Mouse (Mus musculus) G1E (cell line): ENCODE data around the gene Cobll1. TPM values are rescaled to one million over a fixed set of nuclear protein-coding genes. Genes with fewer than 3 reads are reported as not detected.

Experiments
- ATAC-seq: 2 replicates; pipeline ENCODE4 v1.8.0; 2016; ENCODE audit warnings: mild to moderate bottlenecking; ENCODE audit not compliant: insufficient number of reproducible peaks, poor library complexity, low FRiP score, severe bottlenecking; ENCODE audit errors: extremely low read depth
- DNase-seq: peaks from one replicate; pipeline ENCODE4 v3.0.0; 2012; ENCODE audit warnings: low spot score
- H3K27me3 ChIP-seq: 2 replicates; pipeline ENCODE4 v1.6.1; 2012; ENCODE audit warnings: mild to moderate bottlenecking, low read length, inconsistent platforms; ENCODE audit not compliant: insufficient read depth
- H3K36me3 ChIP-seq: replicated peaks from 2 replicates; pipeline ENCODE3; 2012; ENCODE audit warnings: mild to moderate bottlenecking, inconsistent platforms
- H3K4me1 ChIP-seq: 2 replicates; pipeline ENCODE4 v1.6.1; 2012; ENCODE audit warnings: low read depth, low read length, inconsistent platforms, mixed read lengths; ENCODE audit not compliant: insufficient read depth
- H3K4me3 ChIP-seq: 2 replicates; pipeline ENCODE4 v1.5.1; 2012; ENCODE audit warnings: low read depth, mild to moderate bottlenecking, inconsistent platforms, low read length, moderate library complexity, mixed read lengths
- H3K9me3 ChIP-seq: replicated peaks from 2 replicates; pipeline ENCODE4 v1.6.1; 2012; ENCODE audit warnings: inconsistent platforms
- CTCF ChIP-seq: IDR thresholded peaks from 2 replicates; pipeline ENCODE4 v1.5.1; 2012; ENCODE audit warnings: low read depth, low read length, inconsistent platforms, mixed read lengths
- GATA1 ChIP-seq: IDR thresholded peaks from 2 replicates; pipeline ENCODE4 v1.6.1; 2012; ENCODE audit warnings: borderline replicate concordance, low read length, inconsistent platforms, mixed read lengths
- GATA2 ChIP-seq: IDR thresholded peaks from 2 replicates; pipeline ENCODE4 v1.6.1; 2012; ENCODE audit warnings: low read depth, low read length, inconsistent platforms, borderline replicate concordance
- POLR2AphosphoS5 ChIP-seq: IDR thresholded peaks from 2 replicates; pipeline ENCODE4 v1.6.1; 2012; ENCODE audit warnings: low read depth, low read length, inconsistent platforms; ENCODE audit not compliant: insufficient replicate concordance
- TAL1 ChIP-seq: conservative IDR thresholded peaks from 2 replicates; pipeline ENCODE4 v1.6.1; 2012; ENCODE audit warnings: low read depth, low read length, inconsistent platforms, mixed read lengths
- polyA plus RNA-seq: library from polyadenylated mRNA; stranded (reverse); fragments of >175 nt; gene quantifications from 2 replicates; pipeline ENCODE4 v1.2.3, GENCODE M21; 2012
- total RNA-seq, 2 experiments: library from RNA; stranded (forward) in 1 of 2; stranded (reverse) in 1 of 2; fragments of 200-1000 nt in 1 of 2; fragments of >200 nt in 1 of 2; fragmentation: Nextera tagmentation in 1 of 2; gene quantifications; 2 replicates each; pipeline ENCODE4 v1.2.3; 2014 to 2017

Gene Cobll1
- total and polyA plus RNA-seq, 3 experiments, result 0.11 to 1.9 TPM; not detected in 1

DNA sequence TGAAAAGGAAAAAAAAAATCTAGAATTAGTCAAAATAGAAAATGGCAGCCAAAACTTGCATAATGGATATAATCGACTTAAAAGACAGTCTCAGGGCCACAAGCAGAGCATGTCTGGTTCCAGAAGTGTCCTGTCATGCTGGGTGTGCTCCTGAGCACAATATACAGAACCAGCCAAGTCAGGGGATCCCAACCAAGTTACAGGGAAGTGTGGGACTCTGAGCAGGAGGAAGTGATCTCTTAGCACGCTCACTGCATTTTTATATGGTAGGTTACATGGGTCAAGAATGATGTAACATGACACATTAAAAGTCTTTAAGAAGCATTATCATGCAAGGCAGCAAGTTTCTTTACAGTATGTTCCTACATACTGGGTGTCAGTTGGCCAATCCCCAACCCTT, 31.5 kb downstream of the Cobll1 start:
- ATAC-seq (no peak), DNase-seq (no peak)
- H3K27me3 ChIP-seq, result no peaks in the 10 kb centered on the region
- H3K9me3 ChIP-seq, result peaks cover 6% of the 10 kb centered on the region
- no peaks in the 10 kb centered on the region for H3K4me1 ChIP-seq
- H3K36me3 ChIP-seq, result no peaks in the 10 kb centered on the region
- TF ChIP-seq POLR2AphosphoS5, result no peak
- TF ChIP-seq GATA1, result no peak
- no peak for TF ChIP-seq CTCF
- no peak for TF ChIP-seq TAL1
- no peak for TF ChIP-seq GATA2
- no peak overlapping the region for H3K4me3 ChIP-seq

- Histone ChIP-seq H3K4me3 (no peak overlapping the region), H3K36me3 (no peaks in the 10 kb centered on the region), H3K4me1 (no peaks in the 10 kb centered on the region), H3K27me3 (no peaks in the 10 kb centered on the region), H3K9me3 (peaks cover 18% of the 10 kb centered on the region)
- DNase-seq (no peak), ATAC-seq (no peak)
- no peak for TF ChIP-seq TAL1
- no peak for TF ChIP-seq CTCF
- no peak for TF ChIP-seq GATA1
- no peak for TF ChIP-seq GATA2
- TF ChIP-seq POLR2AphosphoS5, result no peak
Observed at GRCm38 (mm10) chr2:65203699-65204098, 35.5 kb downstream of the Cobll1 start.

GRCm38 (mm10) chr2:65199706-65200105, 39.5 kb downstream of the Cobll1 start:
- no peak overlapping the region for H3K4me3 ChIP-seq
- no peaks in the 10 kb centered on the region for H3K4me1 ChIP-seq
- H3K36me3 ChIP-seq, result no peaks in the 10 kb centered on the region
- H3K27me3 ChIP-seq, result no peaks in the 10 kb centered on the region
- no peak for TF ChIP-seq GATA1
- no peak for TF ChIP-seq GATA2
- TF ChIP-seq CTCF, result no peak
- TF ChIP-seq TAL1, result no peak
- TF ChIP-seq POLR2AphosphoS5, result no peak
- no peak for ATAC-seq
- DNase-seq, result no peak
- H3K9me3 ChIP-seq, result peaks cover 16% of the 10 kb centered on the region

GRCm38 (mm10) chr2:65198605-65199004, 40.6 kb downstream of the Cobll1 start:
- DNase-seq (no peak), ATAC-seq (no peak)
- no peaks in the 10 kb centered on the region for H3K36me3 ChIP-seq
- H3K4me1 ChIP-seq, result no peaks in the 10 kb centered on the region
- peaks cover 16% of the 10 kb centered on the region for H3K9me3 ChIP-seq
- no peaks in the 10 kb centered on the region for H3K27me3 ChIP-seq
- no peak for TF ChIP-seq POLR2AphosphoS5
- TF ChIP-seq GATA1, result no peak
- no peak for TF ChIP-seq CTCF
- no peak for TF ChIP-seq TAL1
- TF ChIP-seq GATA2, result no peak
- H3K4me3 ChIP-seq, result no peak overlapping the region

GRCm38 (mm10) chr2:65196994-65197393, 42.2 kb downstream of the Cobll1 start:
- peaks cover 20% of the 10 kb centered on the region for H3K9me3 ChIP-seq
- H3K4me1 ChIP-seq, result no peaks in the 10 kb centered on the region
- ATAC-seq (no peak), DNase-seq (no peak)
- H3K4me3 ChIP-seq, result no peak overlapping the region
- H3K36me3 ChIP-seq, result no peaks in the 10 kb centered on the region
- no peaks in the 10 kb centered on the region for H3K27me3 ChIP-seq
- no peak for TF ChIP-seq CTCF
- TF ChIP-seq GATA2, result no peak
- TF ChIP-seq TAL1, result no peak
- no peak for TF ChIP-seq GATA1
- TF ChIP-seq POLR2AphosphoS5, result no peak

DNA sequence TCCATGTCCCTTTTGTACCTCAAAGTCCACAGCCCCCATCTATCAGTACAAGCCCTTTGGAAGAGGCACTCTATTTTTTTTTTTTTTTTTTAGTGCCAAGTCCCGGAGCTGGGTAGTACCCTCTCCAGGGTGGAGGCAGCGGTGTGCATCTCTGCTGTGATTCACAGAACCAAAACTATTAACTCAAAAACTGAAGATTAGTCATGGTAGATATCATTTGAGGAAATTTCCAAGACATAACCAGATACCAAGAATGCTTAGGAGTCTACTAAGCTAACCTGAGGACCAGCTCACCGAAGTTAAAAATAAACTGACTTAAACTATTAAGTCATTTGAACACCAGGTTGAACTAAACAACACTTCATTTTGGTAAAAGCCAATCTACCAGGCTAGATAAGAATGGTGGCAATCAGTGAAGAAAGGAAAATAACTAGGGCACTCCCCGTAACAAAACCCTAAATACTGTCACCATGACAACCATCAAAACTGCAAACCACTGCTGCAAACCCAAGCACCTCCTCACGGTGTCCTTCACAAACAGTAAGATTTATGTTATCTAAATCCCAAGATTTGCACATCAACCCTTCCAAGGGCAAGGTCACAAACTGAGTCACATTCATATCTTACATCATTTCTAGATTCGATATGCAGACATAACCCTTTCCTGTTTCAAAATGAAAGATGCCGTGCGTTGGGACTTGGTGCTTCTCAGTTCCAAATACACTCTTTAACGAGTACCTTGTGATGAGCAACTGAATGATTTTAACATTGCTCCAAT, 43.8 kb downstream of the Cobll1 start:
- no peak for ATAC-seq
- no peaks in the 10 kb centered on the region for H3K4me1 ChIP-seq
- TF ChIP-seq GATA2 (no peak), CTCF (no peak), GATA1 (no peak), POLR2AphosphoS5 (no peak), TAL1 (no peak)
- DNase-seq, result no peak
- H3K27me3 ChIP-seq, result no peaks in the 10 kb centered on the region
- H3K36me3 ChIP-seq, result no peaks in the 10 kb centered on the region
- no peak overlapping the region for H3K4me3 ChIP-seq
- peaks cover 11% of the 10 kb centered on the region for H3K9me3 ChIP-seq

DNA sequence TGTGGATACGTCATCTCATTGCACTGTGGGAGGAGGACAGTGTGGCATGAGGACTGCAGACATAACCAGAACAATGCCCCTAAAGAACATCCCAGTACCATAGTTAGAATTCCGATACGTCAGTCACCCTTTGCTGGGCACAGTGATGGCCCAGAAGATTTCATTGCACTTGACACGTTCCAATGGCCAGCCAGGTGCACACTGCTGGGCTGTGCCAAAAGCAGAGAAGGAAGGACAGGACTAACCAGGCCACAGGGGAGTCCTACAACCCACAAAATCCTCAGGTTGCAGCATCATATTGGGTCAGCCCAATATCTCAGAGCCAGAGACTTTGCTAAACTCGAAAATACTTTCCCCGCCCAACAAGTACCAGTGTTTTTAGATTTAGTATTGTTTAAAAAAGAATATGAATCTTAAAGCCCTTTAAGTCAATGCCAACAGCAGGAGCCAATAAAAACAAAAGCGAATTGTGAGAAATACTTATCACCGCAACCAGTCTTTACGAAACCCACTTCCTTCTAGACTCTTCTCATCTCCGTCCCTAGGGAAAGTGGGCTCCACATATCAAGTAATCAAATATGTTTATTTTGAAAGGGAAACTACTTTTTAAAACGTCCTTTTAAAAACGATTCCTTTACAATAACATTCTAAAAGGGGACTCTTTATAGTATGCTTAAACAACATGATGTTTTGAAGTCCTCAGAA, 46.0 kb downstream of the Cobll1 start:
- Histone ChIP-seq H3K27me3 (no peaks in the 10 kb centered on the region), H3K4me1 (no peaks in the 10 kb centered on the region), H3K36me3 (no peaks in the 10 kb centered on the region), H3K9me3 (peaks cover 16% of the 10 kb centered on the region), H3K4me3 (no peak overlapping the region)
- ATAC-seq, result no peak
- DNase-seq, result no peak
- TF ChIP-seq GATA1 (no peak), TAL1 (no peak), CTCF (no peak), GATA2 (no peak), POLR2AphosphoS5 (no peak)
